Mouse (Mus musculus): ENCODE data around the gene Vsx2. TPM values are rescaled to one million over a fixed set of nuclear protein-coding genes. Genes with fewer than 3 reads are reported as not detected.

Gene Vsx2
- total and polyA plus RNA-seq, 2 experiments from 2014 or later = not detected

DNA sequence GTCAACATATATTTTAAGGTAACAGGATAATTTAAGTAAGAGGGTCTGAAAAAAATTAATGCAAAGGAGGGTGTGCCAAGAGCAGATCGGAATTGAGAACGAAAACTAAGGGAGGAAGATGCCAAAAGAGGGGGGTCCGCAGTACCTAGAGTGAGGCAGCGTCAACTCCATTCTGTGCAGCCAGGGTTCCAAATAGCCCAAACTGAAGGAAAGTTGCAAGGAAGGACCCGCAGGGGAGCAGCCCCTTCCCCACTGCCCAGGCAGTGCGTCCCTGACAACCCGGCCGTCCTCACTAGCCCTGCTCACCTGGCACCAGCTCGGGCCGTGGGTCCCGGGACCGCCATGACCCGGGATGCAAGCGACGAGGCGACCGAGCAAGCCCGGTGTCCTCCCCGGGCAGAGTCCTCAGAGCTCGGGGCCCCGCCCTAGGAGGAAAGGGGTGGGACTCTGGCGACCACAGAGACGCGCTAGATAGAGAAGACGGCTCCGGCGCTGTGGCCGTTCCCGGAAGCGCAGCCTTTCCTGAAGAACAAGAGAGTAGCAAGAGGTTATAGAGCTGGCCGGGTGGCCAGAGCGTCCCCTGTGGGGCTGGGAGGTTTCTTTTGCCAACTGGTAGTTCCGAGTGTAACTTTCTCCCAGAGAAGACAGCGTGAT lies 47.5 kb downstream of the Vsx2 start, which contains the start of gene Abcd4:
Gene Abcd4 (minus strand): TSS at position 437 of the 654 bp plus-strand sequence.
- ATAC-seq (ENCODE audit: insufficient read depth, low read depth) (peak; percentile 99), DNase-seq (ENCODE audit: low spot score) (peak; percentile 96)
- under 1% methylated on average over 34 of the region's 34 CpGs for WGBS
- Histone ChIP-seq H3K9ac (replicated peaks; ENCODE audit: low read depth, low read length) (peak within 1 kb of the TSS; percentile 86), H3K4me2 (ENCODE audit: low read depth, low read length) (peak within 1 kb of the TSS; percentile 95), H3K4me1 (ENCODE audit: control insufficient read depth, insufficient read depth) (0 out of 2 replicates have a peak, but pooled peaks cover 5% of the 10 kb centered on the region), H3K27me3 (ENCODE audit: control insufficient read depth, insufficient read depth, low read length) (0 out of 2 replicates have a peak, but pooled peaks cover 3% of the 10 kb centered on the region), H3K27ac (ENCODE audit: low read depth) (peak within 1 kb of the TSS; percentile 71), H3K9me3 (replicated peaks; ENCODE audit: control insufficient read depth, low read length) (no peaks in the 10 kb centered on the region), H3K36me3 (replicated peaks; ENCODE audit: control insufficient read depth, insufficient read depth, low read length) (no peaks in the 10 kb centered on the region), H3K4me3 (ENCODE audit: low read depth, low read length) (peak within 1 kb of the TSS; percentile 89)
- TF ChIP-seq EP300 (IDR thresholded peaks at IDR 0.05; ENCODE audit: low read depth) (no peak; the same call in 1 of the 2 replicates), CTCF (IDR thresholded peaks at IDR 0.05; ENCODE audit: low read depth) (peak; percentile 48)

- peak; percentile 56 for ATAC-seq (ENCODE audit: insufficient read depth, low read depth)
- H3K27ac ChIP-seq (ENCODE audit: low read depth) = no peak overlapping the region
- no peaks in the 10 kb centered on the region for H3K9me3 ChIP-seq (replicated peaks; ENCODE audit: control insufficient read depth, low read length)
- peak overlapping the region; percentile 89 for H3K4me3 ChIP-seq (ENCODE audit: low read depth, low read length)
- WGBS = 9% methylated on average over 10 of the region's 10 CpGs
- H3K36me3 ChIP-seq (replicated peaks; ENCODE audit: control insufficient read depth, insufficient read depth, low read length) = no peaks in the 10 kb centered on the region
- peak overlapping the region; percentile 95 for H3K4me2 ChIP-seq (ENCODE audit: low read depth, low read length)
- peak; percentile 38 for DNase-seq (ENCODE audit: low spot score)
- TF ChIP-seq EP300 (IDR thresholded peaks at IDR 0.05; ENCODE audit: low read depth) (no peak), CTCF (IDR thresholded peaks at IDR 0.05; ENCODE audit: low read depth) (0 out of 2 replicates have a peak, but pooled peaks have one; percentile 18)
- 0 out of 2 replicates have a peak, but pooled peaks cover 5% of the 10 kb centered on the region for H3K4me1 ChIP-seq (ENCODE audit: control insufficient read depth, insufficient read depth)
- H3K9ac ChIP-seq (replicated peaks; ENCODE audit: low read depth, low read length) = peak overlapping the region; percentile 86
- H3K27me3 ChIP-seq (ENCODE audit: control insufficient read depth, insufficient read depth, low read length) = 0 out of 2 replicates have a peak, but pooled peaks cover 3% of the 10 kb centered on the region
These were observed 48.1 kb downstream of the Vsx2 start for GRCm38 (mm10) chr12:84617663-84618062.

DNA sequence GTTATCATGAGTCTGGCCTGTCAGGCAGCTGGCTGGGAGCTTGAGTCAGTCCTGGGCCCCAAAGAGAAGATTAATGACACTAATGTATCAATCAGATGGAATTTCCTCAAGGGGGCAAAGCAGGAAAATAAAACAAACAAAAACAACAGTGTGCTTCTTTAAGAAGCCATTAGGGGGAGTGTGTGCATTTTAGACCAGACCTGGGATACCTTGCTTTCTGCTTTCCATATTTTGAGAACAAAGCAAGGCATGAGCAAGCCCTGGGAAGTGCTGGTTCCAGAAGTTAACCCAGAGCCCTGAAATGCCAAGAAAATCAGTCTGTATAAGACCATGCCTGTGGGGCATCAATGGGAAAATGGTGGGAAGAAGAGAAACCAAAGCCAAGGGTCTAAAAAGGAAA lies 51.4 kb downstream of the Vsx2 start:
- H3K36me3 ChIP-seq (replicated peaks; ENCODE audit: control insufficient read depth, insufficient read depth, low read length) = no peaks in the 10 kb centered on the region
- H3K9ac ChIP-seq (replicated peaks; ENCODE audit: low read depth, low read length) = no peak overlapping the region
- peaks cover 25% of the 10 kb centered on the region for H3K27me3 ChIP-seq (ENCODE audit: control insufficient read depth, insufficient read depth, low read length)
- TF ChIP-seq EP300 (IDR thresholded peaks at IDR 0.05; ENCODE audit: low read depth) (no peak), CTCF (IDR thresholded peaks at IDR 0.05; ENCODE audit: low read depth) (peak; percentile 35)
- no peak overlapping the region for H3K4me2 ChIP-seq (ENCODE audit: low read depth, low read length)
- no peaks in the 10 kb centered on the region for H3K9me3 ChIP-seq (replicated peaks; ENCODE audit: control insufficient read depth, low read length)
- H3K4me3 ChIP-seq (ENCODE audit: low read depth, low read length) = no peak overlapping the region
- H3K4me1 ChIP-seq (ENCODE audit: control insufficient read depth, insufficient read depth) = 0 out of 2 replicates have a peak, but pooled peaks cover 5% of the 10 kb centered on the region
- no peak for ATAC-seq (ENCODE audit: insufficient read depth, low read depth)
- DNase-seq (ENCODE audit: low spot score) = no peak
- H3K27ac ChIP-seq (ENCODE audit: low read depth) = no peak overlapping the region

- Histone ChIP-seq H3K27me3 (ENCODE audit: control insufficient read depth, insufficient read depth, low read length) (peaks cover 27% of the 10 kb centered on the region), H3K4me2 (ENCODE audit: low read depth, low read length) (no peak overlapping the region), H3K4me3 (ENCODE audit: low read depth, low read length) (no peak overlapping the region), H3K27ac (ENCODE audit: low read depth) (no peak overlapping the region), H3K36me3 (replicated peaks; ENCODE audit: control insufficient read depth, insufficient read depth, low read length) (no peaks in the 10 kb centered on the region), H3K4me1 (ENCODE audit: control insufficient read depth, insufficient read depth) (no peaks in the 10 kb centered on the region), H3K9ac (replicated peaks; ENCODE audit: low read depth, low read length) (no peak overlapping the region), H3K9me3 (replicated peaks; ENCODE audit: control insufficient read depth, low read length) (no peaks in the 10 kb centered on the region)
- ATAC-seq (ENCODE audit: insufficient read depth, low read depth) (no peak), DNase-seq (ENCODE audit: low spot score) (no peak)
- WGBS = 23% methylated on average over 8 of the region's 8 CpGs
- TF ChIP-seq EP300 (IDR thresholded peaks at IDR 0.05; ENCODE audit: low read depth) = no peak
- TF ChIP-seq CTCF (IDR thresholded peaks at IDR 0.05; ENCODE audit: low read depth) = no peak
These were observed 55.0 kb downstream of the Vsx2 start for GRCm38 (mm10) chr12:84624601-84625000.

- Histone ChIP-seq H3K4me1 (ENCODE audit: control insufficient read depth, insufficient read depth) (no peaks in the 10 kb centered on the region), H3K4me2 (ENCODE audit: low read depth, low read length) (no peak overlapping the region; the same call in 1 of the 2 replicates), H3K27me3 (ENCODE audit: control insufficient read depth, insufficient read depth, low read length) (peaks cover 27% of the 10 kb centered on the region), H3K27ac (ENCODE audit: low read depth) (no peak overlapping the region), H3K36me3 (replicated peaks; ENCODE audit: control insufficient read depth, insufficient read depth, low read length) (no peaks in the 10 kb centered on the region), H3K9me3 (replicated peaks; ENCODE audit: control insufficient read depth, low read length) (no peaks in the 10 kb centered on the region), H3K9ac (replicated peaks; ENCODE audit: low read depth, low read length) (no peak overlapping the region), H3K4me3 (ENCODE audit: low read depth, low read length) (no peak overlapping the region)
- no peak for ATAC-seq (ENCODE audit: insufficient read depth, low read depth)
- TF ChIP-seq CTCF (IDR thresholded peaks at IDR 0.05; ENCODE audit: low read depth) = no peak
- TF ChIP-seq EP300 (IDR thresholded peaks at IDR 0.05; ENCODE audit: low read depth) = no peak
- WGBS = 7% methylated on average over 9 of the region's 9 CpGs
- DNase-seq (ENCODE audit: low spot score) = no peak
These were observed 55.6 kb downstream of the Vsx2 start for GRCm38 (mm10) chr12:84625116-84625515.
